Mouse (Mus musculus) brown adipose tissue, adult 24 weeks (tissue): Measurements from ENCODE around the gene Akap8l. TPM values are rescaled to one million over a fixed set of nuclear protein-coding genes. Genes with fewer than 3 reads are reported as not detected.

Experiments used
- H3K27ac ChIP-seq: fragments of 200-500 bp; replicated peaks from 2 replicates; pipeline ENCODE4 v1.5.1; 2012; ENCODE audit warnings: low read depth, mild to moderate bottlenecking, low read length
- H3K4me1 ChIP-seq: fragments of 200-500 bp; 2 replicates; pipeline ENCODE4 v1.6.1; 2012; ENCODE audit warnings: low read length, mixed read lengths; ENCODE audit not compliant: control insufficient read depth, insufficient read depth, insufficient read length
- H3K4me3 ChIP-seq: fragments of 200-500 bp; 2 replicates; pipeline ENCODE4 v1.5.1; 2012; ENCODE audit warnings: low read depth, mild to moderate bottlenecking, low read length, moderate library complexity; ENCODE audit not compliant: insufficient read depth
- polyA plus RNA-seq: library from polyadenylated mRNA; stranded (reverse); fragments of >200 nt; gene quantifications from 2 replicates; pipeline ENCODE4 v1.2.4, GENCODE M21; 2012; ENCODE audit not compliant: missing spikeins, insufficient read depth, insufficient read length

The Akap8l gene
- polyA plus RNA-seq, result 23.0 and 27.9 TPM in 2 replicates

- Histone ChIP-seq H3K27ac (peak within 1 kb of the TSS; percentile 79), H3K4me1 (0 out of 2 replicates have a peak, but pooled peaks cover 2% of the 10 kb centered on the region)
Measured at GRCm38 (mm10) chr17:32350382-32350983, at the start of gene Akap8l. TSS of gene Akap8l (minus strand) at chr17:32350607.

DNA sequence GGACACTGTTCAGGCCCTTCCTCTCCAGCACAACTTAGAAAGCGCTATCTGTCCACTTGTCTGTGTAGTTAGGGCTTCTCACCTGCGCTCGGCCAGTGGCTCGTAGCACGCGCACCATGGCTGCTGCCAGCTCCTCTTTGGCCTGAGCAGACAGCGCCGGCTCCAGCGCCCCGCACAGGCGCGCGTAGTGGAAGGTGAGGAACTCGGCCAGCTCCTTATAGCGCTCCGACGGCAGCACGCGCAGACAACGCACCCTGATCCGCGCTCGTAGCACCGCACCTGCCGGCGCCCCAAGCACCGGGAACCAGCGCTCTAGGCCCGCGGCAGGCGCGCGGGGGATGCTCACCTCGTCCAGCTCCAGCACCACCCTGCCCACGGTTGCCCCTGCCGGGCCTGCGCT lies 45.9 kb upstream of the Akap8l start:
- Histone ChIP-seq H3K4me3 (no peak overlapping the region), H3K27ac (no peak overlapping the region), H3K4me1 (peaks cover 4% of the 10 kb centered on the region; the same call in 1 of the 2 replicates)

More at GRCm38 (mm10) chr17:32350382-32350983, at the start of gene Akap8l:
- peak within 1 kb of the TSS; percentile 83 for H3K4me3 ChIP-seq

DNA sequence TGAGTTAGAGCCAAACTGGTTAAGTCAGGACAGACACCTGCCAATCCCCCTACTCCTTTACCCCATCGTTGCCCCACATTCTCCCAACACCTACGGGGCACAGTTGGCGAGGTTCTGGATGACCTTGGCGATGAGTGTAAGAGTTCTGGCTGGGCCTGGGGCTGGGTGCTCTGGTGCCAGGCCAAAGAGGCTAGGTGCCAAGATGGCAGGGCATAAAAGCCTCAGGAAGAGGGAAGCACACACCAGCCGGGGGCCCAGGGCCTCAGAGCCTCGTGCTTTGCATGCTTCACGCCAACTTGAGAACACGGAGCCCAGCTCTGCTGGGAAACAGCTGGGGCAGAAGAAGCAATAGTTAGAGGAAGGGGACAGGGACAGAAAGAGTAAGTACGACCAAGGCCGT lies 43.5 kb upstream of the Akap8l start:
- H3K4me3 ChIP-seq, result no peak overlapping the region
- no peak overlapping the region for H3K27ac ChIP-seq
- peaks cover 4% of the 10 kb centered on the region; the same call in 1 of the 2 replicates for H3K4me1 ChIP-seq

GRCm38 (mm10) chr17:32389101-32389659 lies 38.8 kb upstream of the Akap8l start, which contains the start of gene Wiz:
TSS of gene Wiz (minus strand) at chr17:32389439.
- H3K4me1 ChIP-seq, result peaks cover 4% of the 10 kb centered on the region; the same call in 1 of the 2 replicates
- peak within 1 kb of the TSS; percentile 97 for H3K4me3 ChIP-seq
- H3K27ac ChIP-seq, result peak within 1 kb of the TSS; percentile 94

DNA sequence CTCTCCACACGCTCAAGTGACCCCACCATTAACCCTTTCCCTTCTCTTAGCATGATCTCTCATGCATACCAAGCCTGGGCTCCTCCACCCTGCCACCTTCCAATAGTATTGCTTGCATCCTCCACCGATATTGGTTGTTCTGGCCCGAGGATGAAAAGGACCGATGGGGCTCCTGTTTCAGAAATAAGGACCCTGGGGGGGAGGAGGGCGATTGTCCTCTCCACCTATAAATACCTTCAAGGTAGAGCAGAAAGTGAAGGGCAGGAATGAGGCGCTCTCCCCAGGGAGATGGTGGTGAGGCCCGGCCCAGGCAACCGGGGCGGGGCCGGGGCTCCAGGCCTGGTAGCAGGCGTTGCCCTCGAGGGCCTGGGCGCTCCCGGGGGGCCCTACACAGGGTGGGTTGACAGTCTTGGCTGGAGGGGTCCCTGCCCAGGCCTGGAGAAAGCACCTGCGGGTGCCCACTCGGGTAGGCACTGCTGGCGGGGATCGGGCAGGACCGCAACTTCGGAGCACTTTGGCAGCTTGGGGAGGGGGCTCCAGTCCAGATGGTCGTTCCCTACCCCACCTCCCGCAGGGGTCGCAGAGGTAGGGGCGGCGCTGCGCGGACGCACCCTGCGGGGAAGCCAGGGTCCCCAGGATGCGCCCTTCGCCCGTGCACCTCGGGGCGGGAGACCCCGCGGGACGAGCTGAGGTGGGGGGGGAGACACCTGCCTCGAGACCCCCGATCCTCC lies 38.1 kb upstream of the Akap8l start:
- Histone ChIP-seq H3K27ac (peak overlapping the region; percentile 38; the same call in 1 of the 2 replicates), H3K4me1 (no peaks in the 10 kb centered on the region; the same call in 1 of the 2 replicates), H3K4me3 (peak overlapping the region; percentile 97)

- Histone ChIP-seq H3K27ac (no peak overlapping the region), H3K4me1 (peaks cover 2% of the 10 kb centered on the region; the same call in 1 of the 2 replicates), H3K4me3 (peak overlapping the region; percentile 97)
Measured at GRCm38 (mm10) chr17:32387986-32388369, 37.6 kb upstream of the Akap8l start.

DNA sequence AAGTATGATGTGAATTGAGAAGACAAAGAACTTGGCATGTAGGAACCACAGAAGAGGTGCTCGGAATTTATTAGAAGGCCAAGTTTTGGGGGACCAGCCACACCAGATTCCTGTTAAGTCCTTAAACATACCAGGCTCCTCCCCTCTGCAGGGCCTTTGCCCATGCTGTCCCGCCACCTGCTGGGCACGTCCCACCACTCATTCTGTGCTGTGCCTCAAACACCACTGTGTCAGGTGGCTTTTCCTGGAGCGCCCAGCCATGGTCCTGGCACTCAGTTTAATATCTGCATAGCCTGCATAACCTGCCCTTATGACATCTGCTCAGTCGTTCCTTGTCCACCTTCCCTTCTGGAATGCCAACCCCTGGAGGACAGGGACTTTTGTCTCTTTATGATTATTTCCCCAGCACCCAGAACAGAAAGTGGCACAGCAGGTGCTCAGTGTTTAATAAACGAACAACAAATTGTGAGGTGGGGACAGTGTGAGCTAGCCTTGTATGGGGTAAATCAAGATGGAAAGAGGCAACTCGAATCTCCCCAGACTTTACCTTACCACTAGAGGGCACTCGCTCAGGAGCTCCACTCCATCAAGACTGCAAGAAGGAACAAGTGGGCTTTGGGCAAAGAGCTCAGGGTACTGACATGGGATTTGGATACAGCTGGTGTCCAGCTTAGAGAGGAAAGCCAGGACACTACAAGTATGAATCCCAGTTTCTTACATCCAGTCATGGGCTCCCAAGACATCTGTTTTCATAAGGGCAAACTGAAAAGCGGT lies 36.4 kb upstream of the Akap8l start:
- H3K4me1 ChIP-seq, result peaks cover 7% of the 10 kb centered on the region; the same call in 1 of the 2 replicates

GRCm38 (mm10) chr17:32383661-32384060 lies 33.3 kb upstream of the Akap8l start:
- Histone ChIP-seq H3K4me1 (peaks cover 7% of the 10 kb centered on the region), H3K4me3 (no peak overlapping the region), H3K27ac (no peak overlapping the region)

More for the DNA sequence above, 36.4 kb upstream of the Akap8l start:
- no peak overlapping the region for H3K27ac ChIP-seq
- no peak overlapping the region for H3K4me3 ChIP-seq

DNA sequence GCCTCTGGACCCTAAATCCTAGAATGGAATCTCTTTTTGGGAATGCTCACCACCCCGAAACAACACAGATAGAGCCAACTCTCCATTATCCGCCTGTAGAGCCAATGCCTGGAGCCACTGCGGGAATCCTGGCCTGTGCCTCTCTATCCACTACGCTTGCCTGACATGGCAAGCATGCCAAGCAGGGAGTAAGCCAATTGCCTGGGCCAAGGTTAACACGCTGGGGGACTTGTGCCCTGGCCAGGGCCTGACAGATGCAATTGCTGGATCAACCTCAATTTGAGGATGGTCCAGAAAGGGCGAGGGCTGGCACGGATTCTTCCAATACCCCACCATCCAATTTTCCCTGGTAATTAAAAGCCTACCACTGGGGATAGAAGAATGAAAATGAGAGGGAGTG lies 32.2 kb upstream of the Akap8l start:
- Histone ChIP-seq H3K27ac (no peak overlapping the region), H3K4me3 (no peak overlapping the region), H3K4me1 (peaks cover 11% of the 10 kb centered on the region)

DNA sequence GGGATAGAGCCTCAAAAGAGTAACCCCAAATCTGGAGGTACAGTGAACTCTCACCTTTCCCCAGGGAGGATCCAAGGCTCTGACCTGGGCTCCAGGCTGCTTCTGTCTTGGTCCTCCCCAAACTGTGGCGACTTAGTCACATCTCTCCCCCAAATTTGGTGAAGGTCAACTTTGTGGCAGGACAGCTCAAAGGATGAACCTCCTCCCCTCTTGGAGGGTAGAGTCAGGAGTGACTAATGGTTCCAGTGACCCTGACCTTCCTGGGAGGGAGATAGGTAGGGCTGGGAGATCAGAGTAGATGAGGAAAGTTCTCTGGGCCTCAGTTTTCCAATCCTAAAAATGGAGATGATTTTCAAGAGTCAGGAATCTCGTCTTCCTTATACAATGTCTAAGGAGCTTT lies 28.4 kb upstream of the Akap8l start:
- Histone ChIP-seq H3K4me1 (peaks cover 21% of the 10 kb centered on the region), H3K4me3 (no peak overlapping the region), H3K27ac (no peak overlapping the region)

DNA sequence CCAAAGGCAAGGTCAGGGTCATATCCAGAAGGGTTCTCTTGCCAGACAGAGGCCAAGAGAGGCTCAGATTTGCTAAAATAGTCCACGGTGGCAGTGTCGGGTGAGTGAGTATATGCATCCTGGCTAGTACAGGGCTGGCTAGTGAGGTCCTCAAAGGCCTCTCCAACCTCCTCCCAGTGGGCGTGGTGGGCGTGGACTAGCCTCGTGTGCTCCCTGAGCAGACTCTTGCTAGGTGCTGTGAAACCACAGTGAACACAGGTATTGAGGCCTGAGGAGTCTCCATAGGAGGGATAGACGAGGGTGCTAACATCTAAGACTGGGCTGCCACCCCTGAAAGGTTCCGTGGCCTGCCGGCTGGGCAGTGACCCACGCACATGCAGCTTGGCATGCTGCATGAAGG lies 26.7 kb upstream of the Akap8l start:
- H3K27ac ChIP-seq, result no peak overlapping the region
- H3K4me1 ChIP-seq, result peaks cover 15% of the 10 kb centered on the region
- no peak overlapping the region for H3K4me3 ChIP-seq

DNA sequence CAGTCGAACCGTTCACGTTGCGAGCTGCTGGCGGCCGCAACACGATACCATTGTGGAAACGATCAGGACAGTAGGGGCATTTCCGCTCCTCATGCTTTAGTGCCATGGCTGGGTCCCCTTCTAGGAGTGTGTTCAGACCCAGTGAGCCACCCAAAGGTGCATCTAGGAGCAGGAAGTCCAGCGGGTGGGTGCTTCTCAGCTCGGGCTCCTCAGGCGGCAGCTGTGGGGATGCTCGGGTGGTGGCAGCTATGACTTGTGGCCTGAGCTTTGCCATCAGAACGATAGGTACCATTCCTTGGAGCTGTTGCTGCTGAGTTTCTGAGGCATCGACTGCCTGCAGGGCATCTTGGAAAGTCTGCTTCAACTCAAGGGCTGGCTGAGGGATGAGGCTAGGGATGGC lies 26.1 kb upstream of the Akap8l start:
- peaks cover 14% of the 10 kb centered on the region for H3K4me1 ChIP-seq
- peak overlapping the region; percentile 9; the same call in 1 of the 2 replicates for H3K27ac ChIP-seq
- no peak overlapping the region for H3K4me3 ChIP-seq

GRCm38 (mm10) chr17:32368991-32369578 lies 18.7 kb upstream of the Akap8l start:
- no peaks in the 10 kb centered on the region for H3K4me1 ChIP-seq
- H3K4me3 ChIP-seq, result no peak overlapping the region
- no peak overlapping the region for H3K27ac ChIP-seq

- H3K27ac ChIP-seq, result no peak overlapping the region
- no peak overlapping the region for H3K4me3 ChIP-seq
- H3K4me1 ChIP-seq, result peaks cover 6% of the 10 kb centered on the region
Measured at GRCm38 (mm10) chr17:32367706-32368105, 17.3 kb upstream of the Akap8l start.
